Mouse (Mus musculus): Measurements from ENCODE around the gene Mgmt. TPM values are rescaled to one million over a fixed set of nuclear protein-coding genes. Genes with fewer than 3 reads are reported as not detected.

Mgmt gene
- 6.0 and 6.3 TPM in 2 replicates for total RNA-seq (2021)
- long read RNA-seq, experiment 1, transcript Mgmt-201 (5 exons, 2,894 nt) = major isoform, 12 of 23 reads
- long read RNA-seq, experiment 1, partial matches to known transcripts = 4 of 23 reads
- long read RNA-seq, experiment 1, other reads (novel, unspliced or antisense) = 7 of 23 reads
- long read RNA-seq, experiment 2, transcript Mgmt-201 (5 exons, 2,894 nt) = major isoform, 14 of 17 reads
- long read RNA-seq, experiment 2, partial matches to known transcripts = 0 of 17 reads
- long read RNA-seq, experiment 2, other reads (novel, unspliced or antisense) = 3 of 17 reads

- peak; percentile 97 for DNase-seq
Measured at GRCm38 (mm10) chr7:136894106-136894986, at the start of gene Mgmt. Gene Mgmt, plus strand, starts transcription at chr7:136894614.

- DNase-seq = no peak
Measured at GRCm38 (mm10) chr7:136844835-136845234, 49.6 kb upstream of the Mgmt start.

GRCm38 (mm10) chr7:136845321-136845720 is 49.1 kb upstream of the Mgmt start:
- no peak for DNase-seq

GRCm38 (mm10) chr7:136846086-136846620 is 48.3 kb upstream of the Mgmt start:
- DNase-seq = no peak

- no peak for DNase-seq
Measured at GRCm38 (mm10) chr7:136847601-136848000, 46.8 kb upstream of the Mgmt start.

- no peak for DNase-seq
Measured at GRCm38 (mm10) chr7:136848761-136849160, 45.7 kb upstream of the Mgmt start.

GRCm38 (mm10) chr7:136849811-136850210 is 44.6 kb upstream of the Mgmt start:
- DNase-seq = no peak

- no peak for DNase-seq
Measured at GRCm38 (mm10) chr7:136850339-136850738, 44.1 kb upstream of the Mgmt start.

- no peak for DNase-seq
Measured at GRCm38 (mm10) chr7:136851946-136852345, 42.5 kb upstream of the Mgmt start.

GRCm38 (mm10) chr7:136852721-136853120 is 41.7 kb upstream of the Mgmt start:
- DNase-seq = peak; percentile 14

GRCm38 (mm10) chr7:136864677-136865463 is 29.5 kb upstream of the Mgmt start:
- no peak for DNase-seq

- no peak for DNase-seq
Measured at GRCm38 (mm10) chr7:136865876-136866275, 28.5 kb upstream of the Mgmt start.

- no peak for DNase-seq
Measured at GRCm38 (mm10) chr7:136866535-136866934, 27.9 kb upstream of the Mgmt start.

GRCm38 (mm10) chr7:136871535-136871934 is 22.9 kb upstream of the Mgmt start:
- no peak for DNase-seq

- DNase-seq = no peak
Measured at GRCm38 (mm10) chr7:136872059-136872458, 22.4 kb upstream of the Mgmt start.

- no peak for DNase-seq
Measured at GRCm38 (mm10) chr7:136874396-136874795, 20.0 kb upstream of the Mgmt start.

- peak; percentile 16 for DNase-seq
Measured at GRCm38 (mm10) chr7:136880386-136880785, 14.0 kb upstream of the Mgmt start.

- no peak for DNase-seq
Measured at GRCm38 (mm10) chr7:136888161-136888560, 6.3 kb upstream of the Mgmt start.

- peak; percentile 9 for DNase-seq
Measured at GRCm38 (mm10) chr7:136895356-136895755, 942 bp downstream of the Mgmt start.

- DNase-seq = peak; percentile 8
Measured at GRCm38 (mm10) chr7:136895851-136896250, 1.4 kb downstream of the Mgmt start.

- DNase-seq = no peak
Measured at GRCm38 (mm10) chr7:136897481-136897880, 3.1 kb downstream of the Mgmt start.

- DNase-seq = no peak
Measured at GRCm38 (mm10) chr7:136898005-136898404, 3.6 kb downstream of the Mgmt start.
